Mouse (Mus musculus) cerebellum, adult 8-10 months (tissue): ENCODE data around the gene Rnf121.

ENCODE experiments used
- DNase-seq: peaks from one replicate; pipeline ENCODE4 v3.0.0; 2022

The Rnf121 gene

GRCm38 (mm10) chr7:101998194-101998927, 66.9 kb downstream of the Rnf121 start:
- DNase-seq = peak; percentile 89

DNA sequence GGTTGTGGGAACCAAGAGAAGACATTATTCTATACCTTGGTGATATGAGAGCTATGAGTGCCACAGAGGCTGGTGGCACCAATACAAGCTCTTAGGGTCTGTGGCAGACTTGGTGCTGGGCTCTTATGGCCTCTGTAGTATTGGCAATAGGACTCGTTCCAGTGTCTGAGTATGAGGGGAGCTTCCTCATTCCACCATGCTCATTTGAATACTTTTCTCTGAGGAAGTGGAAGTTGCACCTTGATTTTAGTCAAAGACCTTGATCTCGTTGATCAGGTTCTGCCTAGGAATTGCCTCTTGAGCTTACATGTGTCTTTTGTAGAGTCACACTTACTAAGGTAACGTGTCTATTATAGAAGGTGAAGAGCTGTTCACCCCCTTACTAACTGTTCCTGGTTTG, 71.0 kb downstream of the Rnf121 start:
- DNase-seq = no peak

GRCm38 (mm10) chr7:101985081-101985480, 80.2 kb downstream of the Rnf121 start:
- no peak for DNase-seq

- DNase-seq = no peak
These were observed 82.5 kb downstream of the Rnf121 start for GRCm38 (mm10) chr7:101982735-101983134.

DNA sequence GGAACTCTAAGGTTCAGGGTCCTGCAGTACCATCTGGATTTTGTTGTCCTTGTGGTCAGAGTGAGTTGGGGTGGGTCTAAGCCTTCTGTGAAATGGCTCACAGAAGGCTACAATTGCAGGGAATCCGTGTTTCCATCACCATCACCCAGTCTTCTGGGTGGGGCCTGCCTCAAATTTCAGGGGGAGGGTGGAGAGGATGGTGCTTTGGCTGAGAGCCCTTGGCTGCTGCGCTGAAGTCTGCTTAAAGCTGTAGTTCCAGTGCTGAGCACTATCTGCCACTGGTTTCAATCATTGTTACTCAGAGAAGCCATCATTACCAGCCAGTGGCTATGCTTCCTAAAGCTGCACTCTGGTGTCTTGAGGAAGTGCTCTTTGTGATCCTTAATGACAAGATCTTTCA, 90.8 kb downstream of the Rnf121 start:
- peak; percentile 38 for DNase-seq

- no peak for DNase-seq
These were observed 91.5 kb downstream of the Rnf121 start for GRCm38 (mm10) chr7:101973730-101974129.

GRCm38 (mm10) chr7:101971721-101972120, 93.5 kb downstream of the Rnf121 start:
- no peak for DNase-seq

- DNase-seq = peak; percentile 80
These were observed 94.3 kb downstream of the Rnf121 start for GRCm38 (mm10) chr7:101970821-101971461.

DNA sequence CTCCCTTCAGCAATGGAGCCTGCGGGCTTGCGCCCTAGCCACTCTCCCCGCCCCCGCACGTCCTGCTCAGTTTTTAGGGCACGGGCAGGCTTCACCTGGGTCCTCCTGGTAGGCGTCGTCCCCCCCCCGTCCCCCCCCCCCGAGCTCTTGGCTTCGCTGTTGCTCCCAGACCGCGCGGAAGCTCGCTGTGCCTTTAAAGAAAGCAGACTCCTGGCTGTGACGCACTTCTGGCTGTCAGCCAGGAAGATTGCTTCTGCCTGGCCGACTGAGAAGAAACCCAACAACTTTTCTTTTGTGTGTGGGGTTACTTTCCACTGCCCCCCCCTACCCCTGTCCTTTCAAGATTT, 94.9 kb downstream of the Rnf121 start:
- peak; percentile 83 for DNase-seq

- DNase-seq = peak; percentile 84
These were observed 95.4 kb downstream of the Rnf121 start for GRCm38 (mm10) chr7:101969694-101970428.
